ENCODE assay signal across 9 mouse cellular contexts in genomic region chr6:141337673-141338072, GRCm38 (mm10).
A peak's percentile ranks its signal among the peaks of the same experiment; 100 is the strongest.
DNase-seq lines count a peak whose midpoint lies in the region; ATAC-seq and TF ChIP-seq lines count a peak whose summit lies in the region.
"Had no signal": no experiment of that assay in that cellular context is flagged by ENCODE, and none has a peak within 500 bp of the region (broad histone marks: within the 10 kb centered on the region; RNA-seq: fewer than 3 reads in every experiment).

No protein-coding gene starts in this region.

- POLR2A ChIA-PET in Patski (lab: Charles Lee) = no interaction called here

- in situ Hi-C loops in Patski (cut with MboI; ENCODE audit: low pct_unique_long_range_greater_than_20kb) = no loop called here

- H3K27me3 ChIP-seq in kidney, postnatal 0 days (ENCODE audit: insufficient read depth, low read length) = no peaks in the 10 kb centered on the region
- H3K27me3 ChIP-seq in Patski = no peaks in the 10 kb centered on the region
- H3K27me3 ChIP-seq in intestine, embryonic 16.5 days (replicated peaks; ENCODE audit: control insufficient read depth, insufficient read depth, low read length) = no peaks in the 10 kb centered on the region
- H3K27me3 ChIP-seq: heart, embryonic 15.5 days had no signal

- no peak overlapping the region for H3K9ac ChIP-seq in kidney, postnatal 0 days (ENCODE audit: low read depth, low read length)
- no peak overlapping the region for H3K9ac ChIP-seq in intestine, embryonic 16.5 days (ENCODE audit: low read depth, low read length)
- H3K9ac ChIP-seq: heart, embryonic 15.5 days had no signal

- no peaks in the 10 kb centered on the region for H3K9me3 ChIP-seq in kidney, postnatal 0 days (replicated peaks; ENCODE audit: low read length)
- no peaks in the 10 kb centered on the region for H3K9me3 ChIP-seq in intestine, embryonic 16.5 days (ENCODE audit: control insufficient read depth, low read length)
- H3K9me3 ChIP-seq: heart, embryonic 15.5 days had no signal

- H3K27ac ChIP-seq in kidney, postnatal 0 days = no peak overlapping the region
- no peak overlapping the region for H3K27ac ChIP-seq in intestine, embryonic 16.5 days (ENCODE audit: low read length)

- no peaks in the 10 kb centered on the region for H3K4me1 ChIP-seq in kidney, postnatal 0 days (replicated peaks; ENCODE audit: insufficient read depth, low read length)
- peaks cover 7% of the 10 kb centered on the region; the same call in 1 of the 2 replicates for H3K4me1 ChIP-seq in intestine, embryonic 16.5 days (ENCODE audit: control insufficient read depth, insufficient read depth, low read length)

- CTCF ChIA-PET in Patski (lab: Charles Lee) = interaction anchor here (0.7 to 1.1 kb wide), 3 partner anchors 9 to 13 kb away, joined by 3 read pairs; no protein-coding TSS in a partner anchor

- H3K4me3 ChIP-seq in kidney, postnatal 0 days (replicated peaks; ENCODE audit: low read depth, low read length) = no peak overlapping the region
- H3K4me3 ChIP-seq in intestine, embryonic 16.5 days (ENCODE audit: low read length) = no peak overlapping the region
- H3K4me3 ChIP-seq: heart, embryonic 15.5 days had no signal

- H3K36me3 ChIP-seq in kidney, postnatal 0 days (ENCODE audit: insufficient read depth, low read length) = no peaks in the 10 kb centered on the region
- no peaks in the 10 kb centered on the region for H3K36me3 ChIP-seq in intestine, embryonic 16.5 days (ENCODE audit: control insufficient read depth, insufficient read depth, low read length)
- H3K36me3 ChIP-seq: heart, embryonic 15.5 days had no signal

- TF ChIP-seq CTCF in kidney, postnatal 0 days (IDR thresholded peaks at IDR 0.05; ENCODE audit: low read depth) = peak; percentile 59; the same call in 1 of the 2 replicates
- peak; percentile 24 for TF ChIP-seq CTCF in Patski (IDR thresholded peaks at IDR 0.05)

- DNase-seq in kidney, postnatal 0 days (ENCODE audit: low spot score) = no peak
- DNase-seq in kidney, adult 18-20 months = no peak
- DNase-seq in Patski (ENCODE audit: low read depth, low spot score) = no peak
- peak; percentile 8 for DNase-seq in c-Kit-positive CD71-negative TER-119-negative erythroid progenitor cells, embryonic 14.5 days (ENCODE audit: low read depth)
- DNase-seq in lung, postnatal 36 days = peak; percentile 31
- no peak for DNase-seq in urinary bladder, postnatal 36 days (ENCODE audit: low spot score in 2 of 2)
- DNase-seq in left cerebral cortex, adult 11 months (ENCODE audit: low spot score) = no peak

- 58% methylated on average over 8 of the region's 8 CpGs for WGBS in kidney, postnatal 0 days
- 60% methylated on average over 8 of the region's 8 CpGs for WGBS in intestine, embryonic 16.5 days

- ATAC-seq in kidney, postnatal 0 days (replicated peaks; ENCODE audit: low FRiP score, low read depth) = no peak
- no peak for ATAC-seq in Patski
- ATAC-seq in intestine, embryonic 16.5 days = no peak

- no peak overlapping the region for H3K4me2 ChIP-seq in kidney, postnatal 0 days (ENCODE audit: low read length)
- no peak overlapping the region for H3K4me2 ChIP-seq in intestine, embryonic 16.5 days (ENCODE audit: low read depth, low read length)
- H3K4me2 ChIP-seq: heart, embryonic 15.5 days had no signal

Comparison
In these comparisons a context has a peak if more than half of its experiments do, and no peak if none do; other contexts are left out.
1. DNase-seq: peak in c-Kit-positive CD71-negative TER-119-negative erythroid progenitor cells, embryonic 14.5 days (single experiment) and lung, postnatal 36 days (single experiment); none in kidney, postnatal 0 days (single experiment), kidney, adult 18-20 months (single experiment), Patski (single experiment), urinary bladder, postnatal 36 days (0 of 2) and left cerebral cortex, adult 11 months (single experiment).